In genomic region chr11:23255427-23256193, GRCm38 (mm10) we compare ENCODE assay signal across 8 mouse cellular contexts. TPM values are rescaled to one million over a fixed set of nuclear protein-coding genes. Genes with fewer than 3 reads are reported as not detected.
DNase-seq lines count a peak whose midpoint lies in the region; ATAC-seq and TF ChIP-seq lines count a peak whose summit lies in the region.

Xpo1 (plus strand) TSS chr11:23256041.

- peaks cover 15% of the 10 kb centered on the region for H3K4me1 ChIP-seq in bone marrow macrophage, adult 2 months (ENCODE audit: control insufficient read depth, insufficient read depth, low read length)
- H3K4me1 ChIP-seq in embryonic fibroblast, embryonic 13.5 days (ENCODE audit: control insufficient read depth, insufficient read depth, low read length) = peaks cover 5% of the 10 kb centered on the region
- peaks cover 5% of the 10 kb centered on the region; the same call in 1 of the 2 replicates for H3K4me1 ChIP-seq in kidney, embryonic 14.5 days (ENCODE audit: control insufficient read depth, insufficient read depth, low read length)
- H3K4me1 ChIP-seq in limb, embryonic 15.5 days = peaks cover 21% of the 10 kb centered on the region

- no peak for TF ChIP-seq CTCF in bone marrow macrophage, adult 2 months (IDR thresholded peaks at IDR 0.05; ENCODE audit: low read depth, low read length)
- TF ChIP-seq CTCF in embryonic fibroblast, embryonic 13.5 days (IDR thresholded peaks at IDR 0.05; ENCODE audit: borderline replicate concordance, insufficient read depth, low read length) = no peak

- H3K9ac ChIP-seq in kidney, embryonic 14.5 days (ENCODE audit: low read depth, low read length) = peak within 1 kb of the TSS; percentile 99
- peak within 1 kb of the TSS; percentile 100 for H3K9ac ChIP-seq in limb, embryonic 15.5 days

- TF ChIP-seq POLR2A in bone marrow macrophage, adult 2 months (IDR thresholded peaks at IDR 0.05; ENCODE audit: borderline replicate concordance, low read depth, low read length) = no peak
- TF ChIP-seq POLR2A in embryonic fibroblast, embryonic 13.5 days (IDR thresholded peaks at IDR 0.05; ENCODE audit: low read depth, low read length) = peak; percentile 97

- H3K4me3 ChIP-seq in bone marrow macrophage, adult 2 months (ENCODE audit: insufficient read depth, low read length) = peak within 1 kb of the TSS; percentile 99
- H3K4me3 ChIP-seq in embryonic fibroblast, embryonic 13.5 days (ENCODE audit: insufficient read depth, low read length) = peak within 1 kb of the TSS; percentile 82
- H3K4me3 ChIP-seq in kidney, embryonic 14.5 days (ENCODE audit: low read length) = peak within 1 kb of the TSS; percentile 98
- peak within 1 kb of the TSS; percentile 94 for H3K4me3 ChIP-seq in limb, embryonic 15.5 days

- DNase-seq in A20 (ENCODE audit: low read depth, low spot score) = peak; percentile 100
- DNase-seq in heart, adult 9 months (ENCODE audit: low spot score in 2 of 2) = peak; percentile 99
- peak; percentile 99 for DNase-seq in monocyte, adult 2 months (ENCODE audit: low read depth in 1 of 2, low spot score in 2 of 2)
- DNase-seq in spleen, postnatal 36 days (ENCODE audit: low spot score in 2 of 2) = peak; percentile 99

- H3K9me3 ChIP-seq in kidney, embryonic 14.5 days (ENCODE audit: control insufficient read depth, low read length) = no peaks in the 10 kb centered on the region
- no peaks in the 10 kb centered on the region for H3K9me3 ChIP-seq in limb, embryonic 15.5 days

- 0% methylated on average over 52 of the region's 60 CpGs for WGBS in kidney, embryonic 14.5 days
- WGBS in limb, embryonic 15.5 days = under 1% methylated on average over 60 of the region's 60 CpGs

- H3K27me3 ChIP-seq in kidney, embryonic 14.5 days (ENCODE audit: control insufficient read depth, insufficient read depth, low read length) = no peaks in the 10 kb centered on the region
- H3K27me3 ChIP-seq in limb, embryonic 15.5 days = no peaks in the 10 kb centered on the region

- H3K27ac ChIP-seq in bone marrow macrophage, adult 2 months (ENCODE audit: insufficient read depth, low read depth, low read length) = peak within 1 kb of the TSS; percentile 98
- H3K27ac ChIP-seq in embryonic fibroblast, embryonic 13.5 days (ENCODE audit: insufficient read depth, low read length) = peak within 1 kb of the TSS; percentile 76
- peak within 1 kb of the TSS; percentile 100 for H3K27ac ChIP-seq in kidney, embryonic 14.5 days (ENCODE audit: low read depth, low read length)
- H3K27ac ChIP-seq in limb, embryonic 15.5 days = peak within 1 kb of the TSS; percentile 100

- peaks cover 3% of the 10 kb centered on the region; the same call in 1 of the 2 replicates for H3K36me3 ChIP-seq in kidney, embryonic 14.5 days (ENCODE audit: control insufficient read depth, insufficient read depth, low read length)
- H3K36me3 ChIP-seq in limb, embryonic 15.5 days = no peaks in the 10 kb centered on the region

- peak within 1 kb of the TSS; percentile 59 for H3K4me2 ChIP-seq in kidney, embryonic 14.5 days (replicated peaks; ENCODE audit: low read depth, low read length)
- H3K4me2 ChIP-seq in limb, embryonic 15.5 days = peak within 1 kb of the TSS; percentile 53

- ATAC-seq in kidney, embryonic 14.5 days (ENCODE audit: low FRiP score, low TSS enrichment) = peak; percentile 98
- peak; percentile 98 for ATAC-seq in limb, embryonic 15.5 days (ENCODE audit: insufficient number of reproducible peaks, low FRiP score, low TSS enrichment, low read depth)

RNA-seq across cellular contexts. Expression of gene Xpo1, which starts in this region (rescaled TPM):
- polyA plus RNA-seq in bone marrow macrophage, adult 2 months (2012; ENCODE audit: insufficient read depth, insufficient read length, missing spikeins) = 57.5 and 70.5 TPM in 2 replicates
- polyA plus RNA-seq in embryonic fibroblast, embryonic 13.5 days (2011; ENCODE audit: insufficient read length, low read depth, missing spikeins) = 168 and 317 TPM in 2 replicates
- polyA plus RNA-seq in kidney, embryonic 14.5 days (2014; fragmentation: Nextera tagmentation; extraction: Ambion mirVana) = 77.9 and 149 TPM in 2 replicates
- 70.7 and 78.0 TPM in 2 replicates for polyA plus RNA-seq in limb, embryonic 15.5 days (2015; fragmentation: Nextera tagmentation; extraction: Ambion mirVana)

Comparison
In these comparisons a context has a peak if more than half of its experiments do, and no peak if none do; other contexts are left out.
1. Peak in every context shown above with its lines: DNase-seq, ATAC-seq, H3K4me3 ChIP-seq and H3K27ac ChIP-seq.